Mouse (Mus musculus) midbrain, postnatal 0 days (tissue): ENCODE measurements around the gene Hspg2. TPM values are rescaled to one million over a fixed set of nuclear protein-coding genes. Genes with fewer than 3 reads are reported as not detected.
"Not testable (repeated sequence)": the region's sequence is repeated elsewhere in the genome, so short reads cannot be mapped to it uniquely, and the experiment has no call there.

ENCODE experiments used
- ATAC-seq: fragments of 200-750 bp; cut with Nextera tagmentation; 2 replicates; pipeline ENCODE4 v1.8.0; 2017; ENCODE audit warnings: moderate number of reproducible peaks, mild to moderate bottlenecking, moderate TSS enrichment, moderate library complexity; ENCODE audit not compliant: low FRiP score
- DNase-seq: peaks from one replicate; pipeline ENCODE4 v3.0.0-alpha.2; 2015; ENCODE audit warnings: low spot score
- H3K27ac ChIP-seq: fragments of 300-500 bp; sonication (generic); 2 replicates; pipeline ENCODE4 v1.5.1; 2014; ENCODE audit warnings: low read depth, mild to moderate bottlenecking, low read length, mixed read lengths
- H3K27me3 ChIP-seq: fragments of 300-500 bp; sonication (generic); 2 replicates; pipeline ENCODE4 v1.6.1; 2014; ENCODE audit warnings: low read length, control low read depth, mixed read lengths; ENCODE audit not compliant: insufficient read depth
- H3K36me3 ChIP-seq: fragments of 300-500 bp; sonication (generic); 2 replicates; pipeline ENCODE4 v1.6.1; 2014; ENCODE audit warnings: low read length, control low read depth, mixed read lengths; ENCODE audit not compliant: insufficient read depth
- H3K4me1 ChIP-seq: fragments of 300-500 bp; sonication (generic); 2 replicates; pipeline ENCODE4 v1.6.1; 2014; ENCODE audit warnings: mild to moderate bottlenecking, control low read depth, antibody characterized with exemption, low read length, mixed read lengths; ENCODE audit not compliant: insufficient read depth
- H3K4me2 ChIP-seq: fragments of 300-500 bp; sonication (generic); 2 replicates; pipeline ENCODE4 v1.6.1; 2014; ENCODE audit warnings: low read depth, mild to moderate bottlenecking, low read length, mixed read lengths; ENCODE audit not compliant: poor library complexity, severe bottlenecking
- H3K4me3 ChIP-seq: fragments of 300-500 bp; sonication (generic); 2 replicates; pipeline ENCODE4 v1.5.1; 2014; ENCODE audit warnings: low read depth, mild to moderate bottlenecking, low read length, moderate library complexity
- H3K9ac ChIP-seq: fragments of 300-500 bp; sonication (generic); replicated peaks from 2 replicates; pipeline ENCODE4 v1.6.1; 2014; ENCODE audit warnings: mild to moderate bottlenecking, low read length, moderate library complexity, mixed read lengths; ENCODE audit not compliant: poor library complexity, severe bottlenecking
- H3K9me3 ChIP-seq: fragments of 300-500 bp; sonication (generic); 2 replicates; pipeline ENCODE4 v1.6.1; 2016; ENCODE audit warnings: low read length, control low read depth
- CTCF ChIP-seq: IDR thresholded peaks from 2 replicates; pipeline ENCODE4 v1.5.1; 2016; ENCODE audit warnings: antibody characterized with exemption, mild to moderate bottlenecking
- WGBS: fragments of 180-500 bp; shearing (Covaris S2); extraction: QIAGEN DNeasy Blood & Tissue Kit; methylation state at CpG from one replicate; pipeline ENCODE4 v1.1.7; 2014; 5-methylcytosine and 5-hydroxymethylcytosine counted together
- polyA plus RNA-seq: library from polyadenylated mRNA; unstranded; fragments of >200 nt; fragmentation: Nextera tagmentation; extraction: Ambion mirVana; gene quantifications from 2 replicates; pipeline ENCODE4 v1.2.1, GENCODE M21; 2015
- total RNA-seq: library from RNA; depleted of rRNA; stranded (reverse); fragments of >200 nt; gene quantifications from 2 replicates; pipeline ENCODE4 v1.2.3, GENCODE M21; 2014

Gene Hspg2
- total and polyA plus RNA-seq, 2 experiments from 2014 or later = 2.2 to 30.5 TPM

- no peaks in the 10 kb centered on the region for H3K36me3 ChIP-seq
- no peak within 1 kb of the TSS for H3K4me3 ChIP-seq
- ATAC-seq (no peak), DNase-seq (no peak)
- no peaks in the 10 kb centered on the region for H3K9me3 ChIP-seq
- H3K27ac ChIP-seq = no peak within 1 kb of the TSS
- no peaks in the 10 kb centered on the region for H3K4me1 ChIP-seq
- no peak for TF ChIP-seq CTCF
- no peak within 1 kb of the TSS for H3K4me2 ChIP-seq
- peaks cover 7% of the 10 kb centered on the region; the same call in 1 of the 2 replicates for H3K27me3 ChIP-seq
- 84% methylated on average over 10 of the region's 10 CpGs for WGBS
- no peak within 1 kb of the TSS for H3K9ac ChIP-seq
Observed at GRCm38 (mm10) chr4:137574469-137574868, 105.9 kb downstream of the Hspg2 start, which contains the start of gene Ldlrad2. TSS of gene Ldlrad2 (minus strand) at chr4:137574569.

GRCm38 (mm10) chr4:137577486-137577885 lies 108.9 kb downstream of the Hspg2 start:
- H3K4me1 ChIP-seq = no peaks in the 10 kb centered on the region
- TF ChIP-seq CTCF = no peak
- 96% methylated on average over 12 of the region's 12 CpGs for WGBS
- no peak for ATAC-seq
- no peaks in the 10 kb centered on the region for H3K9me3 ChIP-seq
- H3K27me3 ChIP-seq = peaks cover 7% of the 10 kb centered on the region; the same call in 1 of the 2 replicates
- H3K4me2 ChIP-seq = no peak overlapping the region
- H3K27ac ChIP-seq = no peak overlapping the region
- no peaks in the 10 kb centered on the region for H3K36me3 ChIP-seq
- no peak for DNase-seq
- H3K4me3 ChIP-seq = no peak overlapping the region
- H3K9ac ChIP-seq = no peak overlapping the region

- WGBS = 3% methylated on average over 39 of the region's 39 CpGs
- 0 out of 2 replicates have a peak overlapping the region, but pooled peaks have one; percentile 19 for H3K9ac ChIP-seq
- DNase-seq (peak; percentile 16), ATAC-seq (no peak)
- no peaks in the 10 kb centered on the region for H3K4me1 ChIP-seq
- peak overlapping the region; percentile 32 for H3K4me3 ChIP-seq
- peak overlapping the region; percentile 54 for H3K4me2 ChIP-seq
- peaks cover 7% of the 10 kb centered on the region; the same call in 1 of the 2 replicates for H3K27me3 ChIP-seq
- no peaks in the 10 kb centered on the region for H3K9me3 ChIP-seq
- H3K36me3 ChIP-seq = no peaks in the 10 kb centered on the region
- peak; percentile 77 for TF ChIP-seq CTCF
- no peak overlapping the region for H3K27ac ChIP-seq
Observed at GRCm38 (mm10) chr4:137578181-137578845, 109.7 kb downstream of the Hspg2 start.

GRCm38 (mm10) chr4:137579789-137580188 lies 111.2 kb downstream of the Hspg2 start:
- ATAC-seq (no peak), DNase-seq (no peak)
- no peak overlapping the region for H3K4me2 ChIP-seq
- peaks cover 7% of the 10 kb centered on the region; the same call in 1 of the 2 replicates for H3K27me3 ChIP-seq
- no peak for TF ChIP-seq CTCF
- H3K4me1 ChIP-seq = no peaks in the 10 kb centered on the region
- 62% methylated on average over 4 of the region's 4 CpGs for WGBS
- no peaks in the 10 kb centered on the region for H3K9me3 ChIP-seq
- H3K4me3 ChIP-seq = no peak overlapping the region
- H3K9ac ChIP-seq = no peak overlapping the region
- no peaks in the 10 kb centered on the region for H3K36me3 ChIP-seq
- H3K27ac ChIP-seq = no peak overlapping the region

GRCm38 (mm10) chr4:137580299-137580698 lies 111.7 kb downstream of the Hspg2 start:
- ATAC-seq (no peak), DNase-seq (no peak)
- no peak overlapping the region for H3K27ac ChIP-seq
- no peaks in the 10 kb centered on the region for H3K4me1 ChIP-seq
- peaks cover 7% of the 10 kb centered on the region; the same call in 1 of the 2 replicates for H3K27me3 ChIP-seq
- no peak for TF ChIP-seq CTCF
- H3K9me3 ChIP-seq = no peaks in the 10 kb centered on the region
- H3K4me3 ChIP-seq = no peak overlapping the region
- no peak overlapping the region for H3K4me2 ChIP-seq
- no peak overlapping the region for H3K9ac ChIP-seq
- WGBS = 72% methylated on average over 2 of the region's 2 CpGs
- no peaks in the 10 kb centered on the region for H3K36me3 ChIP-seq

GRCm38 (mm10) chr4:137581815-137582214 lies 113.2 kb downstream of the Hspg2 start:
- ATAC-seq (no peak), DNase-seq (no peak)
- Histone ChIP-seq H3K36me3 (no peaks in the 10 kb centered on the region), H3K27ac (no peak overlapping the region), H3K27me3 (peaks cover 7% of the 10 kb centered on the region; the same call in 1 of the 2 replicates), H3K4me3 (no peak overlapping the region), H3K9me3 (no peaks in the 10 kb centered on the region), H3K9ac (no peak overlapping the region), H3K4me2 (no peak overlapping the region), H3K4me1 (no peaks in the 10 kb centered on the region)
- 29% methylated on average over 3 of the region's 3 CpGs for WGBS
- TF ChIP-seq CTCF = no peak; the same call in 1 of the 2 replicates

GRCm38 (mm10) chr4:137589095-137589494 lies 120.5 kb downstream of the Hspg2 start:
- H3K4me3 ChIP-seq, H3K36me3 ChIP-seq, H3K9me3 ChIP-seq, DNase-seq, H3K27ac ChIP-seq, H3K27me3 ChIP-seq, H3K4me2 ChIP-seq, H3K9ac ChIP-seq, H3K4me1 ChIP-seq, ATAC-seq: not testable (repeated sequence)
- 75% methylated on average over 2 of the region's 3 CpGs for WGBS
